Mouse (Mus musculus) frontal cortex, postnatal 14 days (tissue): ENCODE measurements around the gene Krt19.

Experiments
- DNase-seq, 2 experiments: peaks; one replicate each; pipeline ENCODE4 v3.0.0; 2022; ENCODE audit warnings: low spot score in 2 of 2

The Krt19 gene

GRCm38 (mm10) chr11:100137693-100138092 is 10.8 kb downstream of the Krt19 start:
- DNase-seq = no peak

GRCm38 (mm10) chr11:100136559-100136958 is 11.9 kb downstream of the Krt19 start:
- DNase-seq = no peak

GRCm38 (mm10) chr11:100135731-100136130 is 12.7 kb downstream of the Krt19 start, which contains the start of gene Krt15:
Gene Krt15 (minus strand): TSS chr11:100135928.
- DNase-seq = no peak

GRCm38 (mm10) chr11:100124901-100125300 is 23.6 kb downstream of the Krt19 start:
- no peak for DNase-seq

GRCm38 (mm10) chr11:100121466-100121865 is 27.0 kb downstream of the Krt19 start, which contains the start of gene Krt13:
Gene Krt13 (minus strand): TSS chr11:100121566.
- DNase-seq = no peak

GRCm38 (mm10) chr11:100120331-100120730 is 28.1 kb downstream of the Krt19 start:
- DNase-seq = no peak

- no peak for DNase-seq
Measured at GRCm38 (mm10) chr11:100113742-100114029, 34.8 kb downstream of the Krt19 start.

GRCm38 (mm10) chr11:100112935-100113741 is 35.3 kb downstream of the Krt19 start:
- no peak for DNase-seq

GRCm38 (mm10) chr11:100105576-100106122 is 42.8 kb downstream of the Krt19 start, which contains the start of gene Krt36:
Gene Krt36 (minus strand): TSS chr11:100105626.
- no peak for DNase-seq

- DNase-seq = no peak
Measured at GRCm38 (mm10) chr11:100102693-100103429, 45.6 kb downstream of the Krt19 start.

GRCm38 (mm10) chr11:100100391-100100790 is 48.1 kb downstream of the Krt19 start:
- no peak for DNase-seq

- DNase-seq = no peak
Measured at GRCm38 (mm10) chr11:100097819-100098218, 50.6 kb downstream of the Krt19 start.

- DNase-seq = no peak
Measured at GRCm38 (mm10) chr11:100096141-100096540, 52.3 kb downstream of the Krt19 start, which contains the start of gene Krt35. Gene Krt35 (minus strand): TSS chr11:100096241.
